Mouse (Mus musculus) neural tube, embryonic 15.5 days (tissue): ENCODE measurements at regions not wholly inside any gene's neighbourhood (a gene's known extent, or its start where the extent isn't known, plus 50 kb on each side); places are given as distances from the start of the nearest gene placed in this dataset.
A peak's percentile ranks its signal among the peaks of the same experiment; 100 is the strongest.

Experiments used
- ATAC-seq: fragments of 200-750 bp; cut with Nextera tagmentation; 2 replicates; pipeline ENCODE4 v1.8.0; 2017; ENCODE audit warnings: mild to moderate bottlenecking, moderate TSS enrichment, moderate library complexity; ENCODE audit not compliant: low FRiP score
- H3K27ac ChIP-seq: fragments of 300-500 bp; sonication (generic); replicated peaks from 2 replicates; pipeline ENCODE4 v1.5.1; 2015; ENCODE audit warnings: mild to moderate bottlenecking, inconsistent platforms
- H3K27me3 ChIP-seq: fragments of 300-500 bp; sonication (generic); replicated peaks from 2 replicates; pipeline ENCODE4 v1.6.1; 2015; ENCODE audit warnings: inconsistent platforms
- H3K36me3 ChIP-seq: fragments of 300-500 bp; sonication (generic); 2 replicates; pipeline ENCODE4 v1.6.1; 2015; ENCODE audit warnings: inconsistent platforms
- H3K4me1 ChIP-seq: fragments of 300-500 bp; sonication (generic); 2 replicates; pipeline ENCODE4 v1.6.1; 2015; ENCODE audit warnings: inconsistent platforms
- H3K4me2 ChIP-seq: fragments of 300-500 bp; sonication (generic); 2 replicates; pipeline ENCODE4 v1.6.1; 2015; ENCODE audit warnings: inconsistent platforms, mild to moderate bottlenecking, moderate library complexity
- H3K4me3 ChIP-seq: fragments of 300-500 bp; sonication (generic); replicated peaks from 2 replicates; pipeline ENCODE4 v1.5.1; 2015; ENCODE audit warnings: mild to moderate bottlenecking, inconsistent platforms
- H3K9ac ChIP-seq: fragments of 300-500 bp; sonication (generic); replicated peaks from 2 replicates; pipeline ENCODE4 v1.6.1; 2015; ENCODE audit warnings: mild to moderate bottlenecking, inconsistent platforms
- H3K9me3 ChIP-seq: fragments of 300-500 bp; sonication (generic); replicated peaks from 2 replicates; pipeline ENCODE4 v1.6.1; 2016; ENCODE audit warnings: inconsistent platforms
- WGBS: fragments of 180-500 bp; shearing (Covaris S2); methylation state at CpG from one replicate; pipeline ENCODE4 v1.1.7; 2015; ENCODE audit warnings: mixed read lengths; 5-methylcytosine and 5-hydroxymethylcytosine counted together

GRCm38 (mm10) chr2:170277182-170277767, 129.4 kb upstream of the Zfp217 start:
- H3K4me2 ChIP-seq, result no peak overlapping the region
- H3K9ac ChIP-seq, result no peak overlapping the region
- H3K27me3 ChIP-seq, result no peaks in the 10 kb centered on the region
- WGBS, result 87% methylated on average over 18 of the region's 18 CpGs
- no peak for ATAC-seq
- H3K36me3 ChIP-seq, result no peaks in the 10 kb centered on the region
- H3K4me1 ChIP-seq, result no peaks in the 10 kb centered on the region
- H3K27ac ChIP-seq, result no peak overlapping the region
- no peaks in the 10 kb centered on the region for H3K9me3 ChIP-seq
- no peak overlapping the region for H3K4me3 ChIP-seq

GRCm38 (mm10) chr2:170275687-170276086, 127.8 kb upstream of the Zfp217 start:
- Histone ChIP-seq H3K4me3 (no peak overlapping the region), H3K4me2 (no peak overlapping the region), H3K27ac (no peak overlapping the region), H3K9me3 (no peaks in the 10 kb centered on the region), H3K9ac (no peak overlapping the region), H3K4me1 (no peaks in the 10 kb centered on the region), H3K27me3 (no peaks in the 10 kb centered on the region), H3K36me3 (no peaks in the 10 kb centered on the region)
- ATAC-seq, result no peak
- WGBS, result 68% methylated on average over 4 of the region's 4 CpGs

GRCm38 (mm10) chr2:170269926-170270577, 122.1 kb upstream of the Zfp217 start:
- Histone ChIP-seq H3K36me3 (no peaks in the 10 kb centered on the region), H3K4me1 (peaks cover 18% of the 10 kb centered on the region), H3K4me3 (no peak overlapping the region), H3K27me3 (no peaks in the 10 kb centered on the region), H3K27ac (no peak overlapping the region), H3K4me2 (no peak overlapping the region), H3K9ac (no peak overlapping the region), H3K9me3 (no peaks in the 10 kb centered on the region)
- no peak for ATAC-seq
- 80% methylated on average over 11 of the region's 11 CpGs for WGBS

- H3K4me3 ChIP-seq, result no peak overlapping the region
- H3K27me3 ChIP-seq, result no peaks in the 10 kb centered on the region
Observed at GRCm38 (mm10) chr2:170268080-170268479, 120.2 kb upstream of the Zfp217 start.

GRCm38 (mm10) chr2:170267152-170267551, 119.2 kb upstream of the Zfp217 start:
- no peak for ATAC-seq
- H3K4me2 ChIP-seq, result peak overlapping the region; percentile 52
- H3K36me3 ChIP-seq, result no peaks in the 10 kb centered on the region
- H3K27ac ChIP-seq, result peak overlapping the region; percentile 60; the same call in 1 of the 2 replicates
- no peaks in the 10 kb centered on the region for H3K9me3 ChIP-seq
- H3K9ac ChIP-seq, result peak overlapping the region; percentile 20; the same call in 1 of the 2 replicates
- WGBS, result 15% methylated on average over 12 of the region's 12 CpGs
- H3K27me3 ChIP-seq, result no peaks in the 10 kb centered on the region
- H3K4me1 ChIP-seq, result peaks cover 18% of the 10 kb centered on the region
- H3K4me3 ChIP-seq, result peak overlapping the region; percentile 25

More at GRCm38 (mm10) chr2:170268080-170268479, 120.2 kb upstream of the Zfp217 start:
- Histone ChIP-seq H3K36me3 (no peaks in the 10 kb centered on the region), H3K9me3 (no peaks in the 10 kb centered on the region), H3K4me1 (peaks cover 18% of the 10 kb centered on the region), H3K4me2 (no peak overlapping the region), H3K9ac (no peak overlapping the region), H3K27ac (no peak overlapping the region)
- ATAC-seq, result no peak
- WGBS, result 42% methylated on average over 8 of the region's 8 CpGs

GRCm38 (mm10) chr2:170266407-170267101, 118.7 kb upstream of the Zfp217 start:
- H3K4me2 ChIP-seq, result peak overlapping the region; percentile 52
- H3K36me3 ChIP-seq, result no peaks in the 10 kb centered on the region
- ATAC-seq, result no peak
- H3K4me3 ChIP-seq, result peak overlapping the region; percentile 25
- 28% methylated on average over 16 of the region's 16 CpGs for WGBS
- H3K9ac ChIP-seq, result peak overlapping the region; percentile 20; the same call in 1 of the 2 replicates
- H3K4me1 ChIP-seq, result peaks cover 18% of the 10 kb centered on the region
- no peaks in the 10 kb centered on the region for H3K27me3 ChIP-seq
- H3K27ac ChIP-seq, result no peak overlapping the region
- H3K9me3 ChIP-seq, result no peaks in the 10 kb centered on the region

GRCm38 (mm10) chr2:170263594-170263993, 115.7 kb upstream of the Zfp217 start:
- H3K27ac ChIP-seq, result no peak overlapping the region
- no peak overlapping the region for H3K9ac ChIP-seq
- H3K4me2 ChIP-seq, result no peak overlapping the region
- 64% methylated on average over 4 of the region's 4 CpGs for WGBS
- no peaks in the 10 kb centered on the region for H3K27me3 ChIP-seq
- H3K36me3 ChIP-seq, result no peaks in the 10 kb centered on the region
- H3K9me3 ChIP-seq, result no peaks in the 10 kb centered on the region
- H3K4me1 ChIP-seq, result peaks cover 18% of the 10 kb centered on the region
- no peak for ATAC-seq
- H3K4me3 ChIP-seq, result no peak overlapping the region

GRCm38 (mm10) chr2:170261191-170261590, 113.3 kb upstream of the Zfp217 start:
- Histone ChIP-seq H3K36me3 (no peaks in the 10 kb centered on the region), H3K27ac (no peak overlapping the region), H3K27me3 (no peaks in the 10 kb centered on the region), H3K9me3 (no peaks in the 10 kb centered on the region), H3K9ac (no peak overlapping the region), H3K4me3 (no peak overlapping the region), H3K4me2 (no peak overlapping the region), H3K4me1 (no peaks in the 10 kb centered on the region)
- WGBS, result 60% methylated on average over 2 of the region's 2 CpGs
- no peak for ATAC-seq

GRCm38 (mm10) chr2:170259662-170260457, 112.0 kb upstream of the Zfp217 start:
- H3K4me1 ChIP-seq, result no peaks in the 10 kb centered on the region
- no peak overlapping the region for H3K27ac ChIP-seq
- H3K36me3 ChIP-seq, result no peaks in the 10 kb centered on the region
- no peak overlapping the region for H3K4me3 ChIP-seq
- H3K9me3 ChIP-seq, result no peaks in the 10 kb centered on the region
- ATAC-seq, result no peak
- no peak overlapping the region for H3K4me2 ChIP-seq
- H3K27me3 ChIP-seq, result no peaks in the 10 kb centered on the region
- H3K9ac ChIP-seq, result no peak overlapping the region
- 93% methylated on average over 10 of the region's 10 CpGs for WGBS

- Histone ChIP-seq H3K9me3 (no peaks in the 10 kb centered on the region), H3K36me3 (no peaks in the 10 kb centered on the region), H3K4me2 (no peak overlapping the region), H3K4me3 (no peak overlapping the region), H3K9ac (no peak overlapping the region), H3K4me1 (no peaks in the 10 kb centered on the region), H3K27me3 (no peaks in the 10 kb centered on the region), H3K27ac (no peak overlapping the region)
- ATAC-seq, result no peak
- 70% methylated on average over 13 of the region's 13 CpGs for WGBS
Observed at GRCm38 (mm10) chr2:170258367-170258766, 110.5 kb upstream of the Zfp217 start.

GRCm38 (mm10) chr2:170257671-170258235, 109.8 kb upstream of the Zfp217 start:
- no peaks in the 10 kb centered on the region for H3K4me1 ChIP-seq
- no peak overlapping the region for H3K9ac ChIP-seq
- no peaks in the 10 kb centered on the region for H3K36me3 ChIP-seq
- H3K27me3 ChIP-seq, result no peaks in the 10 kb centered on the region
- no peak overlapping the region for H3K27ac ChIP-seq
- H3K4me3 ChIP-seq, result no peak overlapping the region
- no peak overlapping the region for H3K4me2 ChIP-seq
- no peaks in the 10 kb centered on the region for H3K9me3 ChIP-seq
- no peak for ATAC-seq
- WGBS, result 94% methylated on average over 5 of the region's 5 CpGs
